Mouse (Mus musculus) lung, embryonic 16.5 days (tissue): ENCODE measurements around the gene Gm20695. TPM values are rescaled to one million over a fixed set of nuclear protein-coding genes. Genes with fewer than 3 reads are reported as not detected.
A peak's percentile ranks its signal among the peaks of the same experiment; 100 is the strongest.

ENCODE experiments used
- ATAC-seq: fragments of 200-750 bp; cut with Nextera tagmentation; 2 replicates; pipeline ENCODE4 v1.8.0; 2017; ENCODE audit warnings: low read depth, mild to moderate bottlenecking, moderate library complexity
- H3K27ac ChIP-seq: fragments of 300-500 bp; sonication (generic); 2 replicates; pipeline ENCODE4 v1.5.1; 2014; ENCODE audit warnings: mild to moderate bottlenecking, control low read depth, low read length
- H3K27me3 ChIP-seq: fragments of 300-500 bp; sonication (generic); 2 replicates; pipeline ENCODE4 v1.6.1; 2014; ENCODE audit warnings: low read depth, low read length, mixed read lengths; ENCODE audit not compliant: control insufficient read depth, insufficient read depth
- H3K36me3 ChIP-seq: fragments of 300-500 bp; sonication (generic); 2 replicates; pipeline ENCODE4 v1.6.1; 2014; ENCODE audit warnings: low read length; ENCODE audit not compliant: control insufficient read depth, insufficient read depth
- H3K4me1 ChIP-seq: fragments of 300-500 bp; sonication (generic); replicated peaks from 2 replicates; pipeline ENCODE4 v1.6.1; 2014; ENCODE audit warnings: low read length, mixed read lengths; ENCODE audit not compliant: control insufficient read depth, insufficient read depth
- H3K4me2 ChIP-seq: fragments of 300-500 bp; sonication (generic); 2 replicates; pipeline ENCODE4 v1.6.1; 2014; ENCODE audit warnings: low read depth, low read length, control low read depth
- H3K4me3 ChIP-seq: fragments of 300-500 bp; sonication (generic); 2 replicates; pipeline ENCODE4 v1.5.1; 2014; ENCODE audit warnings: mild to moderate bottlenecking, low read length, control low read depth
- H3K9ac ChIP-seq: fragments of 300-500 bp; sonication (generic); 2 replicates; pipeline ENCODE4 v1.6.1; 2014; ENCODE audit warnings: low read length, control low read depth
- H3K9me3 ChIP-seq: fragments of 300-500 bp; sonication (generic); 2 replicates; pipeline ENCODE4 v1.6.1; 2016; ENCODE audit warnings: low read length; ENCODE audit not compliant: control insufficient read depth
- WGBS: fragments of 180-500 bp; shearing (Covaris S2); extraction: QIAGEN DNeasy Blood & Tissue Kit; methylation state at CpG from one replicate; pipeline ENCODE4 v1.1.7; 2014; 5-methylcytosine and 5-hydroxymethylcytosine counted together
- polyA plus RNA-seq: library from polyadenylated mRNA; unstranded; fragments of >200 nt; fragmentation: Nextera tagmentation; extraction: Ambion mirVana; gene quantifications from 2 replicates; pipeline ENCODE4 v1.2.1, GENCODE M21; 2015

Gene Gm20695
- polyA plus RNA-seq, 1 experiment from 2014 or later: 1.5 TPM

DNA sequence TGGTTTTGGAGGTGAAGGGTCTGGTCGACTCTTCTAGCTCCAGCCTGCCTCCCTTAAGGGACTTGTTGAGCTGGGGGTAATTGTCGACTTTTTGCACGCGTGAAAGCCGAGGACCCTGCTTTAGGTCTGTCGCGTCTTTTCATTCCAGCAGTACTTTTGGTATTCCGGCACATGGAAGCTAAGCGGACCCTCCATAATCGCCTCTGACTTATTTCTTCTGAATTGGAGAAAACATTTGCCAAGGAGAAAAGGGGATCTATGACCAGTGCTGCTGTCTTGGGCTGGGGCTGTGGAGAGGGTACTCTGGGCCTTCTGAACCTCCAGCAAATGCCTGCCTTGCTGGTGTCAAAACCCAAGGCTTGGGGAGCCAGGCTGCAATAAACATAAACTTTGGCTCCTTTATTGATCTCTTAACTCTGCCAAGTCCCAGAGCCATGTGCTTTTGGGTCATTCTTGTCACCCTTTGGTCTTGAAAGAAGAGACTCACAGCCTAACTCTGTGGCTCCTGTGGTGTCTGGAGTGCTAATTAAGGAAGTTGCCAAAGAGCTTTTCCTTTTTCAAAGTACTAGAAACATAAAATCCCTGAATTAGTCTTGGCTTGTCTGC, 720 bp downstream of the Gm20695 start:
- Histone ChIP-seq H3K9ac (peak overlapping the region; percentile 92), H3K4me2 (peak overlapping the region; percentile 53), H3K9me3 (no peaks in the 10 kb centered on the region), H3K27ac (peak overlapping the region; percentile 79), H3K4me3 (peak overlapping the region; percentile 89), H3K4me1 (peaks cover 9% of the 10 kb centered on the region), H3K27me3 (no peaks in the 10 kb centered on the region), H3K36me3 (peaks cover 2% of the 10 kb centered on the region; the same call in 1 of the 2 replicates)
- peak; percentile 4; the same call in 1 of the 2 replicates for ATAC-seq
- under 1% methylated on average over 10 of the region's 10 CpGs for whole genome bisulfite sequencing

DNA sequence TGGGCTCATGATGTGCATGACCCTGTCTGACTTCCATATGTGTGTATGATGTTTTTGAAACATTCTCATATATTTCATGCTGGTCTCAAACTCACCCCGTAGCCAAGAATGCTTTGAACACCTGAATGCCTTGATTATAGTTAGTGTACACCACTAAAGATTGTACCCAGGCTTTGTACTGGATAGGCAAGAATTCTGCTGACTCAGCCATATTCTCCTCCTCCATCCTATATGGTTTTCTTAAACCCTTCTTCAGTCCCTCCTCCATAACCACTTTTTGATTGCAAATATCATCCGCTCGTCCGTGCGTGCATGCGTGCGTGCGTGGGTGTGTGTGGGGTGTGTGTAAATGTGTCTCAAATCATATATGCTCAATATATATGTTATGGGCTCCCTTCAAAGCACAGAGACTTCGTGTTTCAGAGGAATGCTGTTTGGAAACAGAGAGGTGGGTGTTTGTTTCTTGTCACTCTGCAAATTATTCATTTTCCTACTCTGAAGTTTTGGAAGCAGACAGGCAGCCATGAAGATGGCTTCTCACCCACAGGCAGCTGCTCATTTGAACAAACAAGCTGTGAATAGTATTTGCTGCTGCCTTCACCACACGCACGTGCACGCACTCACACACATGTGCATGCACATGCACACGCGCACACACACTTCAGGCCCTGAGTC, 7.3 kb downstream of the Gm20695 start:
- no peak overlapping the region for H3K9ac ChIP-seq
- H3K36me3 ChIP-seq: peaks cover 2% of the 10 kb centered on the region; the same call in 1 of the 2 replicates
- WGBS: 90% methylated on average over 14 of the region's 14 CpGs
- no peaks in the 10 kb centered on the region for H3K9me3 ChIP-seq
- no peak for ATAC-seq
- H3K4me3 ChIP-seq: no peak overlapping the region
- H3K4me2 ChIP-seq: no peak overlapping the region
- H3K27me3 ChIP-seq: no peaks in the 10 kb centered on the region
- no peak overlapping the region for H3K27ac ChIP-seq
- no peaks in the 10 kb centered on the region; the same call in 1 of the 2 replicates for H3K4me1 ChIP-seq

DNA sequence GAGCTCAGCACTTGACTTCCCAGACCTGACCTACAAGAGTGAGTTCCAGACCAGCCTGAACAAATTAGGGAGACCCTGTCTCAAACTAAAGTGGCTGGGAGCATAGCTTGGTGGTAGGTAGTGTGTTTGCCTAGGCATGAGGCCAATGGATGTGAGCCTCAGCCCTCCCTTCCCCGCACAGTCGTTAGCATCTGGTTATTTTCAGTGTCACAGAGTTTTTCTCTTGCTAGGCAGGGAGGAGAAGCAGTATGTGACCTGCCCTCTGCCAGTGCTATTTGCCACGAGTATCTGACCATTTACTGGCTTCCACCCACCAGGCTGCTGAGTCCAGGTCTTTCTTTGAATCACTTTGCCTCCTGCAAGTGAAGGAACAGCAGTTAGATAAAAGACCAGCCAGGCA, 9.3 kb downstream of the Gm20695 start:
- WGBS: 69% methylated on average over 3 of the region's 3 CpGs
- Histone ChIP-seq H3K4me3 (no peak overlapping the region), H3K9ac (no peak overlapping the region), H3K27me3 (no peaks in the 10 kb centered on the region), H3K4me1 (no peaks in the 10 kb centered on the region; the same call in 1 of the 2 replicates), H3K4me2 (no peak overlapping the region), H3K27ac (no peak overlapping the region), H3K9me3 (no peaks in the 10 kb centered on the region), H3K36me3 (peaks cover 10% of the 10 kb centered on the region; the same call in 1 of the 2 replicates)
- ATAC-seq: no peak

DNA sequence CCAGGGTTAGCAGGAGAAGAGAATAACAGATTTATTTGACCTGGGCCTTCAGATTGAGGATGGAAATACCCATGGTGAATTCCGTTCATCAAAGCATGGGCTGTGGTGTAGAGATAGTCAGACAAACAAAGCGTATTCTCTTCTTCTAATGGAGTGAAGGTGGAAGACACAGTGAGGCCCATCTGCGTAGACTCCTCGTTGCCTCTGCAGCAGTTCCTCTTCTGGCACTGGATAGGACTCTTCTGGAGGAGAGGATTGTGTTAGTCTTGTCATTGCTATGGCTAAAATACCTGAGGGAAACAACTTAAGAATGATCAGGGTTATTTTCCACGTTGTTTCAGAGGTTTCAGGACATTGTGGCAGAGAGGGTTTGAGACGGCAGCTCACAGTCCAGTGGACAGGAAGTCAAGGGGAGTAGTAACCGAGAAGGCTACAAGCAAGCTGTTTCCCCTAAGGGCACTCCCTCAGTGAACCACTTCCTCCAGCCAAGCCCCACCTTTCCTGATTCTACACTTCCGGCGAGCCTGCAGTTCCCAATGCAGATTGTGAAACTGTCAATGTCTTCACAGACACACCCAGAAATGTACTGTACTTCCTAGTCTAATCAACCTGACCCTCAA, 10.8 kb downstream of the Gm20695 start:
- Histone ChIP-seq H3K27me3 (no peaks in the 10 kb centered on the region), H3K9me3 (no peaks in the 10 kb centered on the region), H3K4me1 (no peaks in the 10 kb centered on the region; the same call in 1 of the 2 replicates), H3K27ac (peak overlapping the region; percentile 63), H3K4me3 (no peak overlapping the region), H3K36me3 (peaks cover 18% of the 10 kb centered on the region; the same call in 1 of the 2 replicates), H3K9ac (no peak overlapping the region), H3K4me2 (0 out of 2 replicates have a peak overlapping the region, but pooled peaks have one; percentile 3)
- ATAC-seq: peak; percentile 71
- 73% methylated on average over 9 of the region's 9 CpGs for WGBS

DNA sequence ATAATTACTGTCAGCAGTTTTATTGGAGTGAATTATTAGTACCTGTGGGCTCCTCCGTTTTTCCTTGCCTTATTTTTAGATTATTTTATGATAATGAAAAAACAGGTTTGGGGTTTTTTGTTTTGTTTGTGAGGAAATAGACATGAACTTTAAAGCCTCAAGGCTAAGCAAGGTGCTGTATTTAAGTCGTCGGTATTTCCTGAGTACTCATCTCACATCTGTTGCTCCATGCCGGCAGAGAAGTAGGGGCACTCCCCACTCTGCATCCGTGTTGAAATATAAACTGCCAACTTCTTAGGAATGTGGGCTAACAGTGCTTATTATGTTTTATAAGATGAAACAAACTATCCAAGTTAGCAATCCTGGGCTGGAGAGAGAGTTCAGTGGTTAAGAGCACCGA, 11.6 kb downstream of the Gm20695 start:
- Histone ChIP-seq H3K27me3 (no peaks in the 10 kb centered on the region), H3K36me3 (peaks cover 22% of the 10 kb centered on the region; the same call in 1 of the 2 replicates), H3K4me2 (no peak overlapping the region), H3K9me3 (no peaks in the 10 kb centered on the region), H3K4me1 (no peaks in the 10 kb centered on the region; the same call in 1 of the 2 replicates), H3K9ac (no peak overlapping the region), H3K27ac (no peak overlapping the region), H3K4me3 (no peak overlapping the region)
- ATAC-seq: no peak
- 75% methylated on average over 6 of the region's 6 CpGs for WGBS

DNA sequence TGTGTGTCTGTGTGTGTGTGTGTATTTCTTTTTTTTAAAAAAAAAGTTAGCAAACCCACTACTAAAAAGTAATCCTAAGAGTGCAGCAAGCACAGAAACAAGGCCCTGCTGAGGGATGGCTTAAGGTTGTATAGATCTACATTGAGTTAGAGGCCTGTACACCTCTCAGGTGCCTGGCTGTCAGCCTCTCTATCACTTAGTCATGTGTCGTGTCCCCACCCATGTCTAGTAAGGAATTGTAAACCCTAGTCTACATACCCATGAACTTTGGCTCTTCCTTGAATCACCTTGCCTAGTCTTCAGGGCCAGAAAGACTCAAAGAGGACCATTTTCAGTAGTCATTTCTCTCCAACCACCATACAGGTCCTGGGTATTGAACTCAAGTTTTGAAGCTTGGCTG, 12.1 kb downstream of the Gm20695 start:
- Histone ChIP-seq H3K9ac (no peak overlapping the region), H3K27ac (no peak overlapping the region), H3K4me2 (no peak overlapping the region), H3K27me3 (no peaks in the 10 kb centered on the region), H3K4me3 (no peak overlapping the region), H3K4me1 (no peaks in the 10 kb centered on the region; the same call in 1 of the 2 replicates), H3K9me3 (no peaks in the 10 kb centered on the region), H3K36me3 (peaks cover 25% of the 10 kb centered on the region; the same call in 1 of the 2 replicates)
- WGBS: 88% methylated on average over 1 of the region's 1 CpGs
- ATAC-seq: no peak

DNA sequence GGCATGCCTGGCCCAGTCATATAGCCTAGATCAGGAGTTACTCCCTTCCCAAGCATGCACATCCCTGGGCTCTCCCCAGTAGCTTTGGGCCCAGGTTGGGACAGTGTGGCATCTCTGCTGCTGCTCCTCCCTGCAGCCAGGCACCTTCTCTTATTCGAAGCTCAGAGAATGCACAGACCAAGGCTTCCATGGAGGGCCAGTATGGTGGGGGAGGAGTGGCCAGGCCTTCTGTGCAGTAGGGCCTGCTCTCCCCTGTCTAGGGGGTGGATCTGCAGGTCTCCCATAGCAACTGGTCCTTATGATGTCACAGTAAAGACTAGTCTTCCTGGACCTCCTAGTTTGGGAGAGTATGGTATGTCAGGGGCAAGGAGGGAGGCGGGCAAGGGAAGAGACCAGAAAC, 23.0 kb downstream of the Gm20695 start:
- no peaks in the 10 kb centered on the region for H3K9me3 ChIP-seq
- no peaks in the 10 kb centered on the region for H3K27me3 ChIP-seq
- H3K4me2 ChIP-seq: no peak overlapping the region
- peaks cover 5% of the 10 kb centered on the region for H3K4me1 ChIP-seq
- no peak overlapping the region for H3K9ac ChIP-seq
- H3K36me3 ChIP-seq: peaks cover 17% of the 10 kb centered on the region
- WGBS: 68% methylated on average over 2 of the region's 2 CpGs
- no peak for ATAC-seq
- no peak overlapping the region for H3K27ac ChIP-seq
- H3K4me3 ChIP-seq: no peak overlapping the region

DNA sequence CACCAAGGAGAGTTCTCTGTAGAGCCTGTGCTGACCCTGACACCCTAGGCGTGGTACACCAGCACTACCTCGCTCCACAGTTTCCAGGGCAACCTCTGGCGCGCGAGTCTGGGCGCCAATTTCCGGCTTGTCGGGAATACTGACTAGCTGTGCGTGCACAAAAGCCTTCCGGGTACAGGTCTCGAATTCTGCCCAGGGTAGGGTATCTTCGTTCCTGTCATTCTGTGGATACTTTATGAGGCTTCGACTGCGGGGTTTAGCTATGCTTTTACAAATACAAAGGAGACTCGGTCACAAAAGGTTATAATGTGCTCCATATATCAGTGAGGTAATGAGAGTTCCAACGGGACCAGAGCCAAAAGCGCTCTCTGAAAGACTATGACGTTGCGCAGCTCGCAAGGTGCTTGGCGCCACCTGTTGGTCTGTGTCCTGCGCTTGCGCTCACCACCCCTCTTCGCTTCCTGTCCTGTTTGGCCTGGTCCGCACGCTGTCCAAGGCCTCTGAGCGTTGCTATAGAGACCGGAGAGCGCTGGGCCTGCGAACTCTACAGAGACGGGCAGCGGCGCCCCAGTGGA, 24.2 kb downstream of the Gm20695 start, which contains the start of the genes 1700037C18Rik and Cluap1:
TSS of gene 1700037C18Rik (minus strand) at position 153 of the 575 bp plus-strand sequence.
TSS of gene Cluap1 (plus strand) at position 265 of the 575 bp plus-strand sequence.
- Histone ChIP-seq H3K27ac (peak within 1 kb of the TSS; percentile 82), H3K4me1 (peaks cover 5% of the 10 kb centered on the region), H3K9me3 (no peaks in the 10 kb centered on the region), H3K9ac (peak within 1 kb of the TSS; percentile 87), H3K4me3 (peak within 1 kb of the TSS; percentile 78), H3K27me3 (no peaks in the 10 kb centered on the region), H3K4me2 (peak within 1 kb of the TSS; percentile 72), H3K36me3 (peaks cover 21% of the 10 kb centered on the region)
- under 1% methylated on average over 33 of the region's 33 CpGs for WGBS
- peak; percentile 99 for ATAC-seq

DNA sequence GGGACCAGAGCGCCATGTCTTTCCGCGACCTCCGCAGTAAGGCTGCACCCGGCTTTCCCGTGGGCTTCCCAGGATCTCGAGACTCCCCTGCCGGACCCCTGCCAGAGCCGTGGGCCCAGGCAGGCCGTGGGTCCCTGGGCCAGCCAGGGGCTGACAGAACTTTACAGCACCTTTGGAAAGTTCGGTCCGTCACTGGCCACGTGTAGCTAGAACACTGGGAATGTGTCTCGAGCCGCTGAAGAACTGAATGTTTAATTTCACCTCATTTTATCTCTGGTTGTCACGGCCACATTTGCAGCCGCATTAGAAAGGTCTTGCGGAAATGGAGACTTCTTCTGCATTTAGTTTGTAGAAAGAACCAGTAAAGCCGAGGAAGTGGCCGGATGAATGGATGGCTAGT, 24.7 kb downstream of the Gm20695 start:
- 4% methylated on average over 20 of the region's 20 CpGs for WGBS

More for the DNA sequence above, 24.7 kb downstream of the Gm20695 start:
- Histone ChIP-seq H3K4me1 (peaks cover 5% of the 10 kb centered on the region), H3K27me3 (no peaks in the 10 kb centered on the region), H3K9me3 (no peaks in the 10 kb centered on the region), H3K9ac (peak overlapping the region; percentile 87), H3K36me3 (peaks cover 18% of the 10 kb centered on the region), H3K4me3 (peak overlapping the region; percentile 78), H3K4me2 (peak overlapping the region; percentile 72), H3K27ac (peak overlapping the region; percentile 82)
- no peak for ATAC-seq
